Mouse (Mus musculus): Measurements from ENCODE around the gene Tnrc18. TPM values are rescaled to one million over a fixed set of nuclear protein-coding genes. Genes with fewer than 3 reads are reported as not detected.

Tnrc18 gene
- polyA plus RNA-seq, 1 experiment, result 48.6 TPM

- WGBS, result 57% methylated on average over 7 of the region's 7 CpGs
- H3K4me1 ChIP-seq (replicated peaks; ENCODE audit: control insufficient read depth, insufficient read depth, low read length), result no peaks in the 10 kb centered on the region
- TF ChIP-seq CTCF (IDR thresholded peaks at IDR 0.05; ENCODE audit: borderline replicate concordance, control insufficient read depth, extremely low read depth, insufficient read depth, low read length, poor library complexity) (no peak), POLR2A (IDR thresholded peaks at IDR 0.05; ENCODE audit: control insufficient read depth, extremely low read depth, insufficient read depth, low read length, poor library complexity) (no peak)
These were observed 49.5 kb downstream of the Tnrc18 start for GRCm38 (mm10) chr5:142767937-142768336.

GRCm38 (mm10) chr5:142766708-142767107, 50.8 kb downstream of the Tnrc18 start:
- 96% methylated on average over 3 of the region's 3 CpGs for WGBS
- TF ChIP-seq POLR2A (IDR thresholded peaks at IDR 0.05; ENCODE audit: control insufficient read depth, extremely low read depth, insufficient read depth, low read length, poor library complexity) (no peak), CTCF (IDR thresholded peaks at IDR 0.05; ENCODE audit: borderline replicate concordance, control insufficient read depth, extremely low read depth, insufficient read depth, low read length, poor library complexity) (no peak)
- Histone ChIP-seq H3K27me3 (ENCODE audit: control insufficient read depth, insufficient read depth, low read length) (no peaks in the 10 kb centered on the region), H3K36me3 (ENCODE audit: control insufficient read depth, insufficient read depth, low read length) (peaks cover 55% of the 10 kb centered on the region), H3K4me3 (ENCODE audit: control insufficient read depth, insufficient read depth, low read length) (no peak overlapping the region), H3K27ac (ENCODE audit: control insufficient read depth, insufficient read depth, low read length) (no peak overlapping the region), H3K4me1 (replicated peaks; ENCODE audit: control insufficient read depth, insufficient read depth, low read length) (no peaks in the 10 kb centered on the region)
- DNase-seq, result no peak

More at GRCm38 (mm10) chr5:142767937-142768336, 49.5 kb downstream of the Tnrc18 start:
- DNase-seq, result peak; percentile 61
- Histone ChIP-seq H3K4me3 (ENCODE audit: control insufficient read depth, insufficient read depth, low read length) (no peak overlapping the region), H3K27ac (ENCODE audit: control insufficient read depth, insufficient read depth, low read length) (no peak overlapping the region), H3K36me3 (ENCODE audit: control insufficient read depth, insufficient read depth, low read length) (peaks cover 54% of the 10 kb centered on the region), H3K27me3 (ENCODE audit: control insufficient read depth, insufficient read depth, low read length) (no peaks in the 10 kb centered on the region)

- H3K4me3 ChIP-seq (ENCODE audit: control insufficient read depth, insufficient read depth, low read length), result no peak overlapping the region
- TF ChIP-seq CTCF (IDR thresholded peaks at IDR 0.05; ENCODE audit: borderline replicate concordance, control insufficient read depth, extremely low read depth, insufficient read depth, low read length, poor library complexity) (no peak), POLR2A (IDR thresholded peaks at IDR 0.05; ENCODE audit: control insufficient read depth, extremely low read depth, insufficient read depth, low read length, poor library complexity) (no peak)
- no peaks in the 10 kb centered on the region for H3K27me3 ChIP-seq (ENCODE audit: control insufficient read depth, insufficient read depth, low read length)
- DNase-seq, result no peak
- WGBS, result 95% methylated on average over 15 of the region's 15 CpGs
- H3K27ac ChIP-seq (ENCODE audit: control insufficient read depth, insufficient read depth, low read length), result no peak overlapping the region
- H3K36me3 ChIP-seq (ENCODE audit: control insufficient read depth, insufficient read depth, low read length), result peaks cover 48% of the 10 kb centered on the region
- H3K4me1 ChIP-seq (replicated peaks; ENCODE audit: control insufficient read depth, insufficient read depth, low read length), result no peaks in the 10 kb centered on the region
These were observed 52.6 kb downstream of the Tnrc18 start for GRCm38 (mm10) chr5:142764889-142765288.

DNA sequence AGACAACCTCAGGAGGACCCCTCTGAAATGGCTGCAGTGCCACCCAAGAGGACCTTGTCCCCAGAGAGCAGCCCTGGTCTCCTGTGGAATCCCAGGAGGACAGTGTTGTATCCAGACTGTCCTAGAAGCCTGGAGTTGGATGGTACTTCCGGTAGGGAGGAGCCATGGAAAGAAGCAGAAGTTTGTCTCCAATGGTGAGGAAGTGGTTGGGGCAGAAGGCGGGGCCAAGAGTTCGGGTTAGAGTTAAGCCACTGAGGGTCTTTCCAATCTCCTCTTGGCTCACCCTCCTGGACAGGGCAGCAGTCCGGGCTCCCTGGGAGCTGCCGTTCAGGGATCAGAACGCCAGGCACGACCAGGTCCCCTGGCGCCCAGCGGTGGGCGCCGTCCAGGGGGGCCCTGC, 53.2 kb downstream of the Tnrc18 start:
- no peak overlapping the region for H3K27ac ChIP-seq (ENCODE audit: control insufficient read depth, insufficient read depth, low read length)
- DNase-seq, result no peak
- H3K4me3 ChIP-seq (ENCODE audit: control insufficient read depth, insufficient read depth, low read length), result no peak overlapping the region
- H3K27me3 ChIP-seq (ENCODE audit: control insufficient read depth, insufficient read depth, low read length), result no peaks in the 10 kb centered on the region
- TF ChIP-seq CTCF (IDR thresholded peaks at IDR 0.05; ENCODE audit: borderline replicate concordance, control insufficient read depth, extremely low read depth, insufficient read depth, low read length, poor library complexity) (no peak), POLR2A (IDR thresholded peaks at IDR 0.05; ENCODE audit: control insufficient read depth, extremely low read depth, insufficient read depth, low read length, poor library complexity) (no peak)
- H3K4me1 ChIP-seq (replicated peaks; ENCODE audit: control insufficient read depth, insufficient read depth, low read length), result no peaks in the 10 kb centered on the region
- WGBS, result 89% methylated on average over 11 of the region's 11 CpGs
- peaks cover 49% of the 10 kb centered on the region for H3K36me3 ChIP-seq (ENCODE audit: control insufficient read depth, insufficient read depth, low read length)

GRCm38 (mm10) chr5:142762082-142762807, 55.2 kb downstream of the Tnrc18 start:
- H3K27me3 ChIP-seq (ENCODE audit: control insufficient read depth, insufficient read depth, low read length), result no peaks in the 10 kb centered on the region
- TF ChIP-seq CTCF (IDR thresholded peaks at IDR 0.05; ENCODE audit: borderline replicate concordance, control insufficient read depth, extremely low read depth, insufficient read depth, low read length, poor library complexity), result no peak
- TF ChIP-seq POLR2A (IDR thresholded peaks at IDR 0.05; ENCODE audit: control insufficient read depth, extremely low read depth, insufficient read depth, low read length, poor library complexity), result no peak
- H3K4me1 ChIP-seq (replicated peaks; ENCODE audit: control insufficient read depth, insufficient read depth, low read length), result no peaks in the 10 kb centered on the region
- no peak overlapping the region for H3K27ac ChIP-seq (ENCODE audit: control insufficient read depth, insufficient read depth, low read length)
- no peak for DNase-seq
- 96% methylated on average over 21 of the region's 21 CpGs for whole genome bisulfite sequencing
- no peak overlapping the region for H3K4me3 ChIP-seq (ENCODE audit: control insufficient read depth, insufficient read depth, low read length)
- H3K36me3 ChIP-seq (ENCODE audit: control insufficient read depth, insufficient read depth, low read length), result peaks cover 55% of the 10 kb centered on the region

DNA sequence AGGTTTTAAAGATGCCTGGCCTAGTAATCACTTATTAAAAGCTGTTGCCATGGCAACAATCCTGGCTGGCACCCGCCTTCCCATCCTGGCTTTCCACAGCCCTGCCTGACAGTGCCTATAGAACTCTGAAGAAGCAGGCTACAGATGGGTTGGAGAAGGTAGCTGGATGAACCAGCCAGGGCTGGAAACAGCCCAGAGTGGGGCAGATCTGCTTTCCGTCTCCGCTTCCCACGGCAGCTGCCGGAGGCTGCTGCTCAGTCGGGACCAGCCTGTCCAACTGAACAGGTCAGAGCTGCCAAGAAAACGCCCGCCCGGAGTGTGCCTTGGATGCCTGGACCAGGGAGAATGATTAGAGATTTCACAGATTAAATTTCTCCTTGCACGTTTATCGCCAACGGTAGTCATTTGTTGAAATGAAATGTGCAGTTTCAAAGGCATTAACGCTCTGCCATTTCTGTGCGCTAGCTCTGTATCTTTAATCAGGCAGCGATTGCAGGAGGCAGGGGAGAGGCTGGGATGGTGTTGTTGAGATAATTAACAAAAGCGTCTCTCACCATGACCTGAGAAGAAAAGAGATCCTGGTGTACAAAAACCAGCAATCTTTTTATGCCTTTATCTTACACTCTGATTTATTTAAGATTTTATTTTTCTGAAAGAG, 56.0 kb downstream of the Tnrc18 start:
- DNase-seq, result no peak
- WGBS, result 97% methylated on average over 16 of the region's 16 CpGs

More for the DNA sequence above, 56.0 kb downstream of the Tnrc18 start:
- Histone ChIP-seq H3K4me1 (replicated peaks; ENCODE audit: control insufficient read depth, insufficient read depth, low read length) (no peaks in the 10 kb centered on the region), H3K4me3 (ENCODE audit: control insufficient read depth, insufficient read depth, low read length) (no peak overlapping the region), H3K36me3 (ENCODE audit: control insufficient read depth, insufficient read depth, low read length) (peaks cover 55% of the 10 kb centered on the region), H3K27ac (ENCODE audit: control insufficient read depth, insufficient read depth, low read length) (no peak overlapping the region), H3K27me3 (ENCODE audit: control insufficient read depth, insufficient read depth, low read length) (no peaks in the 10 kb centered on the region)
- TF ChIP-seq CTCF (IDR thresholded peaks at IDR 0.05; ENCODE audit: borderline replicate concordance, control insufficient read depth, extremely low read depth, insufficient read depth, low read length, poor library complexity), result no peak
- no peak for TF ChIP-seq POLR2A (IDR thresholded peaks at IDR 0.05; ENCODE audit: control insufficient read depth, extremely low read depth, insufficient read depth, low read length, poor library complexity)
